Mouse (Mus musculus) erythroblast, adult 5-6 weeks (primary cell): ENCODE measurements around the gene Rps6ka5. TPM values are rescaled to one million over a fixed set of nuclear protein-coding genes. Genes with fewer than 3 reads are reported as not detected.

Experiments used
- ATAC-seq: replicated peaks from 2 replicates; pipeline ENCODE4 v1.8.0; 2016; ENCODE audit warnings: moderate number of reproducible peaks, mild to moderate bottlenecking, moderate TSS enrichment, inconsistent platforms; ENCODE audit not compliant: poor library complexity, low FRiP score, severe bottlenecking
- total RNA-seq, 2 experiments: library from RNA; stranded (forward) in 1 of 2; stranded (reverse) in 1 of 2; fragments of 150-400 nt in 1 of 2; fragments of 200-764, 138-1000 nt in 1 of 2; gene quantifications; 2 replicates each; pipeline versions ENCODE4 v1.2.3 to v1.2.4; 2015 to 2017; ENCODE audit warnings: low replicate concordance in 2 of 2

Rps6ka5 gene
- total RNA-seq, 2 experiments from 2014 or later, result 11.8 to 11.9 TPM

- ATAC-seq, result no peak
Measured at GRCm38 (mm10) chr12:100513131-100513530, 213.7 kb downstream of the Rps6ka5 start.

- no peak for ATAC-seq
Measured at GRCm38 (mm10) chr12:100512641-100513040, 214.1 kb downstream of the Rps6ka5 start.

GRCm38 (mm10) chr12:100509615-100510282, 217.0 kb downstream of the Rps6ka5 start:
- no peak for ATAC-seq

GRCm38 (mm10) chr12:100508668-100509067, 218.1 kb downstream of the Rps6ka5 start:
- no peak for ATAC-seq

- ATAC-seq, result no peak
Measured at GRCm38 (mm10) chr12:100505484-100505883, 221.3 kb downstream of the Rps6ka5 start.

- ATAC-seq, result no peak
Measured at GRCm38 (mm10) chr12:100504585-100504984, 222.2 kb downstream of the Rps6ka5 start.

- ATAC-seq, result no peak
Measured at GRCm38 (mm10) chr12:100503659-100504058, 223.1 kb downstream of the Rps6ka5 start.

GRCm38 (mm10) chr12:100502544-100502943, 224.2 kb downstream of the Rps6ka5 start:
- no peak for ATAC-seq

- ATAC-seq, result no peak
Measured at GRCm38 (mm10) chr12:100501261-100501660, 225.5 kb downstream of the Rps6ka5 start.

GRCm38 (mm10) chr12:100499469-100499868, 227.3 kb downstream of the Rps6ka5 start:
- no peak for ATAC-seq

Other genes starting within 250 kb of the Rps6ka5 start
- gene Ttc7b, start 206.2 kb downstream of the Rps6ka5 start, total RNA-seq (2015; ENCODE audit: low replicate concordance), result 2.1 and 10.0 TPM in 2 replicates
- 6.5 and 7.0 TPM in 2 replicates for gene Ttc7b, start 206.2 kb downstream of the Rps6ka5 start, total RNA-seq (2017; ENCODE audit: low replicate concordance)
- 6.1 and 7.7 TPM in 2 replicates for gene Dglucy, start 52.1 kb upstream of the Rps6ka5 start, total RNA-seq (2015; ENCODE audit: low replicate concordance)
- 1.1 and 11.8 TPM in 2 replicates for gene Dglucy, start 52.1 kb upstream of the Rps6ka5 start, total RNA-seq (2017; ENCODE audit: low replicate concordance)
- not detected in 2 replicates for gene Gpr68, start 181.2 kb upstream of the Rps6ka5 start, total RNA-seq (2015; ENCODE audit: low replicate concordance)
- not detected in 2 replicates for gene Gpr68, start 181.2 kb upstream of the Rps6ka5 start, total RNA-seq (2017; ENCODE audit: low replicate concordance)